In genomic region chr7:117573170-117573569, GRCm38 (mm10) we compare ENCODE assay signal across 13 mouse cellular contexts.
A peak's percentile ranks its signal among the peaks of the same experiment; 100 is the strongest.
DNase-seq lines count a peak whose midpoint lies in the region; ATAC-seq lines count a peak whose summit lies in the region.
"Had no signal": no experiment of that assay in that cellular context is flagged by ENCODE, and none has a peak within 500 bp of the region (broad histone marks: within the 10 kb centered on the region; RNA-seq: fewer than 3 reads in every experiment).

No protein-coding gene starts in this region.

- H3K27me3 ChIP-seq in forebrain, embryonic 14.5 days (replicated peaks; ENCODE audit: control insufficient read depth, insufficient read depth, low read length) = no peaks in the 10 kb centered on the region
- no peaks in the 10 kb centered on the region for H3K27me3 ChIP-seq in forebrain, embryonic 11.5 days (ENCODE audit: control insufficient read depth, insufficient read depth, low read length)
- H3K27me3 ChIP-seq in forebrain, embryonic 16.5 days (replicated peaks; ENCODE audit: control insufficient read depth, insufficient read depth, low read length) = no peaks in the 10 kb centered on the region
- H3K27me3 ChIP-seq in neural tube, embryonic 15.5 days (replicated peaks) = no peaks in the 10 kb centered on the region
- H3K27me3 ChIP-seq: embryonic facial prominence, embryonic 13.5 days; limb, embryonic 15.5 days had no signal

- peaks cover 15% of the 10 kb centered on the region for H3K4me1 ChIP-seq in forebrain, embryonic 14.5 days (ENCODE audit: control insufficient read depth, insufficient read depth, low read length)
- no peaks in the 10 kb centered on the region for H3K4me1 ChIP-seq in forebrain, embryonic 11.5 days (replicated peaks; ENCODE audit: control insufficient read depth, insufficient read depth, low read length)
- peaks cover 26% of the 10 kb centered on the region for H3K4me1 ChIP-seq in forebrain, embryonic 16.5 days (replicated peaks; ENCODE audit: control insufficient read depth, insufficient read depth, low read length)
- no peaks in the 10 kb centered on the region for H3K4me1 ChIP-seq in neural tube, embryonic 15.5 days
- H3K4me1 ChIP-seq: embryonic facial prominence, embryonic 13.5 days had no signal

- WGBS in forebrain, embryonic 14.5 days = 68% methylated on average over 6 of the region's 6 CpGs
- WGBS in forebrain, embryonic 11.5 days = 93% methylated on average over 6 of the region's 6 CpGs
- WGBS in forebrain, embryonic 16.5 days = 45% methylated on average over 6 of the region's 6 CpGs
- 66% methylated on average over 6 of the region's 6 CpGs for WGBS in neural tube, embryonic 15.5 days

- H3K36me3 ChIP-seq in forebrain, embryonic 14.5 days (ENCODE audit: control insufficient read depth, insufficient read depth, low read length) = no peaks in the 10 kb centered on the region
- no peaks in the 10 kb centered on the region for H3K36me3 ChIP-seq in forebrain, embryonic 11.5 days (ENCODE audit: control insufficient read depth, insufficient read depth, low read length)
- H3K36me3 ChIP-seq in forebrain, embryonic 16.5 days (ENCODE audit: control insufficient read depth, insufficient read depth) = no peaks in the 10 kb centered on the region
- H3K36me3 ChIP-seq in neural tube, embryonic 15.5 days = no peaks in the 10 kb centered on the region
- H3K36me3 ChIP-seq: embryonic facial prominence, embryonic 13.5 days; limb, embryonic 15.5 days had no signal

- no peaks in the 10 kb centered on the region for H3K9me3 ChIP-seq in forebrain, embryonic 14.5 days (replicated peaks; ENCODE audit: control insufficient read depth, low read length)
- H3K9me3 ChIP-seq in forebrain, embryonic 11.5 days (ENCODE audit: control insufficient read depth, low read length) = no peaks in the 10 kb centered on the region
- no peaks in the 10 kb centered on the region for H3K9me3 ChIP-seq in forebrain, embryonic 16.5 days (ENCODE audit: control insufficient read depth, low read length)
- H3K9me3 ChIP-seq in neural tube, embryonic 15.5 days (replicated peaks) = no peaks in the 10 kb centered on the region
- H3K9me3 ChIP-seq: embryonic facial prominence, embryonic 13.5 days; limb, embryonic 15.5 days had no signal

- H3K4me2 ChIP-seq in forebrain, embryonic 14.5 days (ENCODE audit: low read length) = no peak overlapping the region
- no peak overlapping the region for H3K4me2 ChIP-seq in forebrain, embryonic 11.5 days (ENCODE audit: low read depth, low read length, severe bottlenecking)
- H3K4me2 ChIP-seq in forebrain, embryonic 16.5 days (ENCODE audit: low read length) = no peak overlapping the region
- H3K4me2 ChIP-seq in neural tube, embryonic 15.5 days = no peak overlapping the region
- H3K4me2 ChIP-seq: embryonic facial prominence, embryonic 13.5 days; limb, embryonic 15.5 days had no signal

- H3K27ac ChIP-seq in forebrain, embryonic 14.5 days (ENCODE audit: low read depth, low read length) = peak overlapping the region; percentile 34; the same call in 1 of the 2 replicates
- H3K27ac ChIP-seq in forebrain, embryonic 11.5 days (ENCODE audit: low read depth, low read length) = no peak overlapping the region
- peak overlapping the region; percentile 4; the same call in 1 of the 2 replicates for H3K27ac ChIP-seq in forebrain, embryonic 16.5 days (ENCODE audit: low read length)
- no peak overlapping the region for H3K27ac ChIP-seq in neural tube, embryonic 15.5 days (replicated peaks)
- H3K27ac ChIP-seq: embryonic facial prominence, embryonic 13.5 days; limb, embryonic 15.5 days had no signal

- intact Hi-C loops in left cerebral cortex, postnatal 4 days (cut with DNase I) = no loop called here
- intact Hi-C loops in left cerebral cortex, postnatal 10 days (cut with DNase I) = no loop called here

- no peak overlapping the region for H3K9ac ChIP-seq in forebrain, embryonic 14.5 days (ENCODE audit: low read length)
- no peak overlapping the region for H3K9ac ChIP-seq in forebrain, embryonic 11.5 days (ENCODE audit: low read length)
- H3K9ac ChIP-seq in forebrain, embryonic 16.5 days (replicated peaks; ENCODE audit: low read depth, low read length) = no peak overlapping the region
- no peak overlapping the region for H3K9ac ChIP-seq in neural tube, embryonic 15.5 days (replicated peaks)
- H3K9ac ChIP-seq: embryonic facial prominence, embryonic 13.5 days; limb, embryonic 15.5 days had no signal

- DNase-seq in forebrain, embryonic 14.5 days (ENCODE audit: low spot score) = peak; percentile 74
- no peak for DNase-seq in forebrain, embryonic 11.5 days (ENCODE audit: low spot score)
- peak; percentile 36 for DNase-seq in kidney, adult 18-20 months
- DNase-seq in kidney, postnatal 10 days = no peak
- DNase-seq in left cerebral cortex, postnatal 4 days = peak; percentile 49
- no peak for DNase-seq in left cerebral cortex, postnatal 10 days (ENCODE audit: extremely low spot score in 1 of 2, low spot score in 2 of 2)
- DNase-seq: adrenal gland, postnatal 25 days; gastrocnemius, postnatal 36 days; lung, adult 2 months had no signal

- no peak overlapping the region for H3K4me3 ChIP-seq in forebrain, embryonic 14.5 days (ENCODE audit: low read depth, low read length)
- no peak overlapping the region for H3K4me3 ChIP-seq in forebrain, embryonic 11.5 days (ENCODE audit: low read depth, low read length)
- no peak overlapping the region for H3K4me3 ChIP-seq in forebrain, embryonic 16.5 days (replicated peaks; ENCODE audit: low read length)
- no peak overlapping the region for H3K4me3 ChIP-seq in neural tube, embryonic 15.5 days (replicated peaks)
- H3K4me3 ChIP-seq: embryonic facial prominence, embryonic 13.5 days; limb, embryonic 15.5 days had no signal

- ATAC-seq in forebrain, embryonic 14.5 days = peak; percentile 45; the same call in 1 of the 2 replicates
- no peak for ATAC-seq in forebrain, embryonic 11.5 days (replicated peaks; ENCODE audit: low FRiP score)
- peak; percentile 43; the same call in 1 of the 2 replicates for ATAC-seq in forebrain, embryonic 16.5 days
- ATAC-seq in neural tube, embryonic 15.5 days (ENCODE audit: low FRiP score) = no peak

Comparison
In these comparisons a context has a peak if more than half of its experiments do, and no peak if none do; other contexts are left out.
1. ATAC-seq: peak in forebrain, embryonic 14.5 days (single experiment) and forebrain, embryonic 16.5 days (single experiment); none in forebrain, embryonic 11.5 days (single experiment) and neural tube, embryonic 15.5 days (single experiment).
2. DNase-seq: peak in forebrain, embryonic 14.5 days (single experiment), kidney, adult 18-20 months (single experiment) and left cerebral cortex, postnatal 4 days (single experiment); none in forebrain, embryonic 11.5 days (single experiment), kidney, postnatal 10 days (single experiment) and left cerebral cortex, postnatal 10 days (0 of 2).
3. H3K27ac ChIP-seq: peak in forebrain, embryonic 14.5 days (single experiment) and forebrain, embryonic 16.5 days (single experiment); none in forebrain, embryonic 11.5 days (single experiment) and neural tube, embryonic 15.5 days (single experiment).